In genomic region chr5:120505781-120506180, GRCm38 (mm10) we compare ENCODE assay signal across 12 mouse cellular contexts. TPM values are rescaled to one million over a fixed set of nuclear protein-coding genes. Genes with fewer than 3 reads are reported as not detected.
A peak's percentile ranks its signal among the peaks of the same experiment; 100 is the strongest.
DNase-seq lines count a peak whose midpoint lies in the region; ATAC-seq and TF ChIP-seq lines count a peak whose summit lies in the region.
"Had no signal": no experiment of that assay in that cellular context is flagged by ENCODE, and none has a peak within 500 bp of the region (broad histone marks: within the 10 kb centered on the region; RNA-seq: fewer than 3 reads in every experiment).

No protein-coding gene starts in this region.

- H3K9ac ChIP-seq in hindbrain, postnatal 0 days (replicated peaks; ENCODE audit: low read length): no peak overlapping the region
- H3K9ac ChIP-seq in ES-Bruce4 (ENCODE audit: low read depth, poor library complexity, severe bottlenecking) (no peak overlapping the region), MEL (ENCODE audit: control insufficient read depth, low read depth, low read length, poor library complexity, severe bottlenecking) (peak overlapping the region; percentile 63)
- H3K9ac ChIP-seq in limb, embryonic 12.5 days (replicated peaks): no peak overlapping the region
- H3K9ac ChIP-seq in hindbrain, embryonic 12.5 days: no peak overlapping the region
- H3K9ac ChIP-seq: embryonic facial prominence, embryonic 12.5 days had no signal

- ATAC-seq in hindbrain, postnatal 0 days: no peak
- ATAC-seq in limb, embryonic 12.5 days (ENCODE audit: insufficient number of reproducible peaks, insufficient read depth, low FRiP score, low TSS enrichment, low read depth): no peak
- no peak for ATAC-seq in hindbrain, embryonic 12.5 days (ENCODE audit: low FRiP score)

- TF ChIP-seq EP300 in ES-Bruce4 (IDR thresholded peaks at IDR 0.05; ENCODE audit: insufficient read depth, low read depth, low read length) (no peak), MEL (IDR thresholded peaks at IDR 0.05; ENCODE audit: low read depth in 1 of 2, low read length in 2 of 2) (no peak)

- no peaks in the 10 kb centered on the region for H3K36me3 ChIP-seq in hindbrain, embryonic 10.5 days
- H3K36me3 ChIP-seq in hindbrain, postnatal 0 days (ENCODE audit: insufficient read depth, low read length): no peaks in the 10 kb centered on the region
- H3K36me3 ChIP-seq in ES-Bruce4 (ENCODE audit: control insufficient read depth, insufficient read depth, low read length, poor library complexity, severe bottlenecking) (no peaks in the 10 kb centered on the region), MEL (ENCODE audit: control insufficient read depth in 1 of 2, insufficient read depth in 2 of 2, low read length in 2 of 2) (peaks cover 0 to 4% of the 10 kb centered on the region in 2 experiments; a peak in 1 of 4 replicates)
- H3K36me3 ChIP-seq in limb, embryonic 12.5 days: no peaks in the 10 kb centered on the region
- H3K36me3 ChIP-seq in hindbrain, embryonic 12.5 days: no peaks in the 10 kb centered on the region
- H3K36me3 ChIP-seq: embryonic facial prominence, embryonic 12.5 days had no signal

- H3K4me2 ChIP-seq in hindbrain, postnatal 0 days (ENCODE audit: low read depth, low read length): no peak overlapping the region
- peak overlapping the region; percentile 27; the same call in 1 of the 2 replicates for H3K4me2 ChIP-seq in limb, embryonic 12.5 days
- no peak overlapping the region for H3K4me2 ChIP-seq in hindbrain, embryonic 12.5 days (replicated peaks)

- no peak overlapping the region; the same call in 1 of the 2 replicates for H3K27ac ChIP-seq in hindbrain, embryonic 10.5 days
- H3K27ac ChIP-seq in hindbrain, postnatal 0 days: no peak overlapping the region
- H3K27ac ChIP-seq in ES-Bruce4 (ENCODE audit: insufficient read depth, low read length) (no peak overlapping the region), MEL (ENCODE audit: control insufficient read depth, low read depth, low read length) (no peak overlapping the region)
- H3K27ac ChIP-seq in limb, embryonic 12.5 days: no peak overlapping the region
- no peak overlapping the region for H3K27ac ChIP-seq in hindbrain, embryonic 12.5 days
- H3K27ac ChIP-seq: embryonic facial prominence, embryonic 12.5 days had no signal

- 72% methylated on average over 9 of the region's 9 CpGs for WGBS in hindbrain, embryonic 10.5 days
- WGBS in hindbrain, postnatal 0 days: 64% methylated on average over 9 of the region's 9 CpGs
- whole genome bisulfite sequencing in limb, embryonic 12.5 days: 68% methylated on average over 9 of the region's 9 CpGs
- WGBS in hindbrain, embryonic 12.5 days: 76% methylated on average over 9 of the region's 9 CpGs

- H3K4me3 ChIP-seq in hindbrain, embryonic 10.5 days: 0 out of 2 replicates have a peak overlapping the region, but pooled peaks have one; percentile 19
- H3K4me3 ChIP-seq in hindbrain, postnatal 0 days (ENCODE audit: low read length): no peak overlapping the region
- H3K4me3 ChIP-seq in ES-Bruce4 (ENCODE audit: low read depth, low read length) (peak overlapping the region; percentile 51), MEL (ENCODE audit: control insufficient read depth in 1 of 2, insufficient read depth in 1 of 2, low read depth in 2 of 2, low read length in 2 of 2) (peak overlapping the region; percentile 60 to 75)
- H3K4me3 ChIP-seq in limb, embryonic 12.5 days (replicated peaks): no peak overlapping the region
- no peak overlapping the region for H3K4me3 ChIP-seq in hindbrain, embryonic 12.5 days
- H3K4me3 ChIP-seq: embryonic facial prominence, embryonic 12.5 days had no signal

- no peak for TF ChIP-seq RAD21 in MEL (IDR thresholded peaks at IDR 0.05; ENCODE audit: low read depth, low read length)

- TF ChIP-seq POLR2A in ES-Bruce4 (IDR thresholded peaks at IDR 0.05; ENCODE audit: insufficient read depth, low read length) (no peak), MEL (IDR thresholded peaks at IDR 0.05; ENCODE audit: control insufficient read depth in 1 of 2, insufficient read depth in 1 of 2, low read depth in 1 of 2, low read length in 2 of 2, poor library complexity in 1 of 2) (no peak)

- H3K9me3 ChIP-seq in hindbrain, embryonic 10.5 days: peaks cover 5% of the 10 kb centered on the region
- H3K9me3 ChIP-seq in hindbrain, postnatal 0 days (ENCODE audit: low read length): no peaks in the 10 kb centered on the region
- no peaks in the 10 kb centered on the region for H3K9me3 ChIP-seq in ES-Bruce4 (replicated peaks; ENCODE audit: control insufficient read depth, insufficient read depth, low read length, poor library complexity, severe bottlenecking)
- H3K9me3 ChIP-seq in MEL (replicated peaks; ENCODE audit: insufficient read depth, low read length): no peaks in the 10 kb centered on the region
- H3K9me3 ChIP-seq in limb, embryonic 12.5 days: no peaks in the 10 kb centered on the region
- H3K9me3 ChIP-seq in hindbrain, embryonic 12.5 days (replicated peaks): no peaks in the 10 kb centered on the region
- H3K9me3 ChIP-seq: embryonic facial prominence, embryonic 12.5 days had no signal

- no peaks in the 10 kb centered on the region; the same call in 1 of the 2 replicates for H3K27me3 ChIP-seq in hindbrain, embryonic 10.5 days (ENCODE audit: insufficient read depth, poor library complexity, severe bottlenecking)
- H3K27me3 ChIP-seq in hindbrain, postnatal 0 days (ENCODE audit: insufficient read depth, low read length): no peaks in the 10 kb centered on the region
- H3K27me3 ChIP-seq in ES-Bruce4 (ENCODE audit: control insufficient read depth, insufficient read depth, low read length, poor library complexity, severe bottlenecking) (no peaks in the 10 kb centered on the region), MEL (ENCODE audit: control insufficient read depth in 1 of 2, insufficient read depth in 2 of 2, low read length in 2 of 2) (no peaks in the 10 kb centered on the region)
- H3K27me3 ChIP-seq in limb, embryonic 12.5 days: no peaks in the 10 kb centered on the region
- no peaks in the 10 kb centered on the region; the same call in 1 of the 2 replicates for H3K27me3 ChIP-seq in hindbrain, embryonic 12.5 days
- H3K27me3 ChIP-seq: embryonic facial prominence, embryonic 12.5 days had no signal

- H3K79me2 ChIP-seq in MEL (ENCODE audit: control insufficient read depth, insufficient read depth, low read length, poor library complexity): peaks cover 13% of the 10 kb centered on the region

- peaks cover 35% of the 10 kb centered on the region for H3K4me1 ChIP-seq in hindbrain, embryonic 10.5 days (replicated peaks)
- peaks cover 6% of the 10 kb centered on the region; the same call in 1 of the 2 replicates for H3K4me1 ChIP-seq in hindbrain, postnatal 0 days (ENCODE audit: insufficient read depth, low read length)
- no peaks in the 10 kb centered on the region for H3K4me1 ChIP-seq in ES-Bruce4 (ENCODE audit: control insufficient read depth, insufficient read depth, low read length)
- peaks cover 0 to 10% of the 10 kb centered on the region in 2 experiments for H3K4me1 ChIP-seq in MEL (ENCODE audit: control insufficient read depth in 1 of 2, insufficient read depth in 2 of 2, low read length in 2 of 2)
- H3K4me1 ChIP-seq in limb, embryonic 12.5 days (replicated peaks): peaks cover 30% of the 10 kb centered on the region
- peaks cover 22% of the 10 kb centered on the region for H3K4me1 ChIP-seq in hindbrain, embryonic 12.5 days

- no peak for DNase-seq in hindbrain, embryonic 10.5 days (ENCODE audit: low spot score)
- no peak for DNase-seq in hindbrain, postnatal 0 days (ENCODE audit: low spot score)
- DNase-seq in MEL (ENCODE audit: low read depth, low spot score): no peak
- DNase-seq in cerebellum, postnatal 10 days: no peak
- DNase-seq in thymus, postnatal 4 days: no peak

- TF ChIP-seq CTCF in hindbrain, postnatal 0 days (IDR thresholded peaks at IDR 0.05; ENCODE audit: low read depth): no peak
- TF ChIP-seq CTCF in ES-Bruce4 (IDR thresholded peaks at IDR 0.05; ENCODE audit: low read depth, low read length) (no peak), MEL (IDR thresholded peaks at IDR 0.05 in 2 of 3, conservative IDR thresholded peaks at IDR 0.05 in 1 of 3; ENCODE audit: control insufficient read depth in 1 of 3, insufficient read depth in 1 of 3, low read depth in 2 of 3, low read length in 3 of 3, poor library complexity in 1 of 3, severe bottlenecking in 1 of 3) (no peak)

RNA-seq across cellular contexts. Expression of gene Plbd2, which starts 2.4 kb away (rescaled TPM):
- 42.5 and 43.0 TPM in 2 replicates for polyA plus RNA-seq in hindbrain, embryonic 10.5 days (2016; fragmentation: Nextera tagmentation; extraction: Ambion mirVana)
- 32.0 and 35.2 TPM in 2 replicates for total RNA-seq in hindbrain, postnatal 0 days (2014; rRNA removed)
- polyA plus RNA-seq in hindbrain, postnatal 0 days (2015; fragmentation: Nextera tagmentation; extraction: Ambion mirVana): 49.9 and 53.9 TPM in 2 replicates
- polyA plus RNA-seq in ES-Bruce4 (2011; ENCODE audit: insufficient read depth, insufficient read length, low read depth, missing spikeins) (19.1 and 22.1 TPM in 2 replicates), MEL (2012; ENCODE audit: insufficient read depth in 1 of 2, insufficient read length in 2 of 2, low read depth in 1 of 2, low replicate concordance in 2 of 2, missing spikeins in 1 of 2) (10 to 100 TPM in 1 of 2 experiments, not detected in 1; 30.5 TPM)
- total RNA-seq in MEL (2012; rRNA removed): 9.2 and 10.1 TPM in 2 replicates
- polyA plus RNA-seq in limb, embryonic 12.5 days (2016; fragmentation: Nextera tagmentation; extraction: Ambion mirVana): 46.0 and 46.3 TPM in 2 replicates
- polyA plus RNA-seq in hindbrain, embryonic 12.5 days (2016; fragmentation: Nextera tagmentation; extraction: Ambion mirVana): 42.0 and 44.7 TPM in 2 replicates

RNA-seq across cellular contexts. Expression of gene Slc8b1, which starts 5.2 kb away (rescaled TPM):
- polyA plus RNA-seq in hindbrain, embryonic 10.5 days (2016; fragmentation: Nextera tagmentation; extraction: Ambion mirVana): 4.4 and 5.8 TPM in 2 replicates
- total RNA-seq in hindbrain, postnatal 0 days (2014; rRNA removed): 3.7 and 4.0 TPM in 2 replicates
- polyA plus RNA-seq in hindbrain, postnatal 0 days (2015; fragmentation: Nextera tagmentation; extraction: Ambion mirVana): 2.5 and 2.7 TPM in 2 replicates
- polyA plus RNA-seq in ES-Bruce4 (2011; ENCODE audit: insufficient read depth, insufficient read length, low read depth, missing spikeins) (17.7 and 19.1 TPM in 2 replicates), MEL (2012; ENCODE audit: insufficient read depth in 1 of 2, insufficient read length in 2 of 2, low read depth in 1 of 2, low replicate concordance in 2 of 2, missing spikeins in 1 of 2) (1 to 10 TPM in 1 of 2 experiments, not detected in 1; 5.9 TPM)
- total RNA-seq in MEL (2012; rRNA removed): 2.3 and 2.7 TPM in 2 replicates
- polyA plus RNA-seq in limb, embryonic 12.5 days (2016; fragmentation: Nextera tagmentation; extraction: Ambion mirVana): 6.1 and 6.2 TPM in 2 replicates
- polyA plus RNA-seq in hindbrain, embryonic 12.5 days (2016; fragmentation: Nextera tagmentation; extraction: Ambion mirVana): 3.5 and 4.0 TPM in 2 replicates

RNA-seq across cellular contexts. Expression of gene Sds, which starts 29.5 kb away (rescaled TPM):
- not detected in 2 replicates for polyA plus RNA-seq in hindbrain, embryonic 10.5 days (2016; fragmentation: Nextera tagmentation; extraction: Ambion mirVana)
- 0.50 TPM in 1 of 2 replicates, not detected in the other for total RNA-seq in hindbrain, postnatal 0 days (2014; rRNA removed)
- 0.20 and 0.59 TPM in 2 replicates for polyA plus RNA-seq in hindbrain, postnatal 0 days (2015; fragmentation: Nextera tagmentation; extraction: Ambion mirVana)
- polyA plus RNA-seq in ES-Bruce4 (2011; ENCODE audit: insufficient read depth, insufficient read length, low read depth, missing spikeins): not detected in 2 replicates
- total RNA-seq in MEL (2012; rRNA removed): not detected in 2 replicates
- polyA plus RNA-seq in MEL (2012; ENCODE audit: insufficient read depth in 1 of 2, insufficient read length in 2 of 2, low read depth in 1 of 2, low replicate concordance in 2 of 2, missing spikeins in 1 of 2): under 1 TPM in 1 of 2 experiments, not detected in 1; 0.17 TPM
- polyA plus RNA-seq in limb, embryonic 12.5 days (2016; fragmentation: Nextera tagmentation; extraction: Ambion mirVana): not detected in 2 replicates
- polyA plus RNA-seq in hindbrain, embryonic 12.5 days (2016; fragmentation: Nextera tagmentation; extraction: Ambion mirVana): not detected in 2 replicates
- polyA plus RNA-seq: embryonic facial prominence, embryonic 12.5 days; frontal cortex, adult 2 months; heart, postnatal 0 days; intestine, embryonic 14.5 days had no signal

RNA-seq across cellular contexts. Expression of gene Sdsl, which starts 33.2 kb away (rescaled TPM):
- 6.2 and 7.9 TPM in 2 replicates for polyA plus RNA-seq in hindbrain, embryonic 10.5 days (2016; fragmentation: Nextera tagmentation; extraction: Ambion mirVana)
- total RNA-seq in hindbrain, postnatal 0 days (2014; rRNA removed): 4.6 and 6.0 TPM in 2 replicates
- polyA plus RNA-seq in hindbrain, postnatal 0 days (2015; fragmentation: Nextera tagmentation; extraction: Ambion mirVana): 7.8 and 8.1 TPM in 2 replicates
- not detected in 2 replicates for polyA plus RNA-seq in ES-Bruce4 (2011; ENCODE audit: insufficient read depth, insufficient read length, low read depth, missing spikeins)
- total RNA-seq in MEL (2012; rRNA removed): 8.2 and 12.1 TPM in 2 replicates
- 10 to 100 TPM in 1 of 2 experiments, not detected in 1; 21.0 TPM for polyA plus RNA-seq in MEL (2012; ENCODE audit: insufficient read depth in 1 of 2, insufficient read length in 2 of 2, low read depth in 1 of 2, low replicate concordance in 2 of 2, missing spikeins in 1 of 2)
- polyA plus RNA-seq in limb, embryonic 12.5 days (2016; fragmentation: Nextera tagmentation; extraction: Ambion mirVana): 3.6 and 4.2 TPM in 2 replicates
- polyA plus RNA-seq in hindbrain, embryonic 12.5 days (2016; fragmentation: Nextera tagmentation; extraction: Ambion mirVana): 5.4 and 7.5 TPM in 2 replicates

Comparison
In these comparisons a context has a peak if more than half of its experiments do, and no peak if none do; other contexts are left out.
1. H3K4me3 ChIP-seq: peak in hindbrain, embryonic 10.5 days (single experiment), ES-Bruce4 (single experiment) and MEL (2 of 2); none in hindbrain, postnatal 0 days (single experiment), limb, embryonic 12.5 days (single experiment) and hindbrain, embryonic 12.5 days (single experiment).